Mouse (Mus musculus): ENCODE results near the gene Fip1l1.
A peak's percentile ranks its signal among the peaks of the same experiment; 100 is the strongest.

The Fip1l1 gene

GRCm38 (mm10) chr5:74613491-74614151 is 78.4 kb downstream of the Fip1l1 start:
- DNase-seq (ENCODE audit: low spot score in 2 of 2), result no peak

GRCm38 (mm10) chr5:74617816-74618572 is 82.7 kb downstream of the Fip1l1 start:
- DNase-seq (ENCODE audit: low spot score in 2 of 2), result no peak

- DNase-seq (ENCODE audit: low spot score in 2 of 2), result no peak
Measured at GRCm38 (mm10) chr5:74618573-74619059, 83.4 kb downstream of the Fip1l1 start.

DNA sequence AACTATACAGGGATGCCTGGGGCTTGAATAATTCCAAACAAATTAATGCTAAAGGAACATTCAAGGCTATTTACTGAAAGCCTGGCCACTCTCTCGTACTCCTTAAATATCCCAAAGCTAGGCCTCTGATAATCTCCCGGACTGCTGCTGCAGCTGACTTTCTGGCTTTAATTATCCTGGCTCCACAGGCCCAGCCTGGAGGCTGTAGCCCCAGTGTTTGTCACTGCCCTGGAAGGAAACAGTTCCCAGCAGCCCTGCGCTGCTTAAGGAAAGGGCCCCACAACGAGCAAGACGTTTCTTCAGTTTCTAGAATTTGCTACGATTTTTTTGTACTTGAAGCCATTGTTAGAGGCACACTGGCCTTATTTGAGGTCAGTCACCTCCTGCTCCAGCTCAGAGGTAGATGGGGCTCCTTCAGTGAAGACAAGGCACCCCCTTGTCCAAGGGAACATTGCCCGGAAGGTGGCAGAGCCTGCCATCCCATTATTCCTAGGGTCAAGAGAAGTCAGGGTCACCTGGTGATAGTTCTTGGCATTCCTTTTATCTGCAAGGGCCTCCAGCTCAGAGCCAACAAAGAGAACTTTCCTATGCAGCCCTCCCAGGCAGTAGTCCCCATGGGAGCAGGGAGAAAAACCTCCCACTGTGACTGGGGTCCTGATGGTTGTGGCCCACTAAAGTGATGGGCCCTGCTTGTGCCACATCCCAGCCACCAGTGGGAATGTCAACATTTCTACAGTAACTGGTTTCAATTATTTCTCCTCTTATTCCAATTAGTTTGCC is 86.6 kb downstream of the Fip1l1 start:
- no peak for DNase-seq (ENCODE audit: low spot score in 2 of 2)

DNA sequence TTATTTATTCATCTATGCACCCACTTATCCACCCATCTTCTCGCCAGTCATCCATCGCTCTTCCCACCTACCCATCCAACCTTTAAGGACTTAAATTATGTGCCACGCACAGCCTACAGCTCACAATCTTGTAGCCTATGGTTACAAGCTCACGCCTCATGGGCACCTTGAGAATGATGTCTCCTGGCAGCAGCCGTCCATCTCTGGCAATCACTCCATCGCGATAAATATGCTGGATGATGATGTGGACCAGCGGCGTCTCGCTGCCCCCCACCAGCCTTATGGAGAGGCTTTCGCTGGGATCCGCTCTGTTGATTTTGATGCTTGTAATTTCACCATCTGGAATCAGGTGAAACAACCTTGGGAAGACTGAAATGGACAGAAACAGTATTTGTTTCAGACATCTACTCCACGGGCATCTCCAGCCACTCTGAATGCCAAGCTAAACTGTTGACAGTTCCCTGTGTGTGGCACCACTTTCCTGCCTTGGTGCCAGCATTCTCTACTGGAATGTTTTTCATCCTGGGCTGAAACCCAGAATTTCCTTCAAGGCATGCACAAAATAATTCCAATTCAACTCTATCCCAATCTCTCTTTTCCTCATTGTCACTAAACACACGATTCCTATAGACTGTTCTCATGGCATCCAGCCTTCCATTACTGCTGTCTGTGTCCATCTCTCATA is 88.2 kb downstream of the Fip1l1 start:
- no peak for DNase-seq (ENCODE audit: low spot score in 2 of 2)

DNA sequence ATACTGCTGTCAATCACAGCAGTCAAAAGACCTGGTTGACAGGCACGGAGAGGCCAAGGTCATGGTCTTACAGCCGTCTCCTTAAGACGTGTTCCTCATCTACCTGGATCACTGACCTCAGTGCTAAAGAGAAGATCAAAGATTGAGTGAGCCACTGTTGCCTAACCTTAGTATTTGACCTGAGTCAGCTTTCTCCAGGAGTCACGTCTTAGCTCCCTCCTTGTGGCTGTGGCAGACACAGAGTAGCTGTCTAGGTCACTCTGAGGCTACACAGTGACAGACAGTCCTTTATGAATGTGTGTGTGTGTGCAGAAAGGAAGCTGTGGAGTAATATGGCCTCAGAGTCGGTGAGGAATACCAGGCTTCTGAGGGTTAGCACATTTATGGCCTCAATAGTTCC is 89.1 kb downstream of the Fip1l1 start:
- no peak for DNase-seq (ENCODE audit: low spot score in 2 of 2)

- no peak for DNase-seq (ENCODE audit: low spot score in 2 of 2)
Measured at GRCm38 (mm10) chr5:74628001-74628400, 92.8 kb downstream of the Fip1l1 start.

GRCm38 (mm10) chr5:74632369-74633114 is 97.3 kb downstream of the Fip1l1 start:
- no peak for DNase-seq (ENCODE audit: low spot score in 2 of 2)

DNA sequence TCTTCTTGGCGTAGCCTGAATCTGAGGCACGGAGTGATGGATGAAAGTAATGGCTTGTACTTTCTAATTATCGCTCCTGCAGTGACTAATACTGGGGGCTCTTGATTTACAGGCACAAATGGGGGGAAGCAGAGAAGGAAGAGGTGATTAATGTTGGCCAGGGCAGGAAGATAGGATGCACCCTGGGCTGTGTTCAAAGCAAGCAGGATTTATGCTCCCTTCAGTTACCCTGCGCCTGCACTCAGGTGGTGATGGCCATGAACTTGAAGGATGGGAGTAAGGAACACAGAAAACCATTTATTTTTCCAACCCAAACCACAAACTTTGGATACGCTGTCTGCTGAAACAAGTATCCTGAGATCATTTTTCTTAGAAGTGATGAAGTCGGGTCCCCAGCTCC is 98.2 kb downstream of the Fip1l1 start:
- DNase-seq (ENCODE audit: low spot score in 2 of 2), result no peak

DNA sequence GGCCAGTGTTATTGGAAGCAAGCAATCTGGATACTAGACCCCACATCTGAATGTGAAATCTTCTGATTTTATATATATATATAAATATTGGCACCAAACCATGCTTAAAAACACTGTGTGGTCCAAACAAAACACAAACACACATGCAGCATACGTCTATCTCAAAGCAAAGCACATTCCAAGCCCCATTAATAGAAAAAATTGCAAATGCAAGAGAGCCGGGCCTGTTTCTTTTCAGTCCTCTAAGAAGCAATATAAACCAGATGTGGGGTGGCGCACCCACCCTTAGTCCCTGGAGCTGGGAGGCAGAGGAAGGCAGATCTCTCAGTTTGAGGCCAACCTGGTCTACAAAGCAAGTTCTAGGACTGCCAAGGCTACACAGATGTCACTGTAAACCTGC is 99.1 kb downstream of the Fip1l1 start:
- no peak for DNase-seq (ENCODE audit: low spot score in 2 of 2)

DNA sequence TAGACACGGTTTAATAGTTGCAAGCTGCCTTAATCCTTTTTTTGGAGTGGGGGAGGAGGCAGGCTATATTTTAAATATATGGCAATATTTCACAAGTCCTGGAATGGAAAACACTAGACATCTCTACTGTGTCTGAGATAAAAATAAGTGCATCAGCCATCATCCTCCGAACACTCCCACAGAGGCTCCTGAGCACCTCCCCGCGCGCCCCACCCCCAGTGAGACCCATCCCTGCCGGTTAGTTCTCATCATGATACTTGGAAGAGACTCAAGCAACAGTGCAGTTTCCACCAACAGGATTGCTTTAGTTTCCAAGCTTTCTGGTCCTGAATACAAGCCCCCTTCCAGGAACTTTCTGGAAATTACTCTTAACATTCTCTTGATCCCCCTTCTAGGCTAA is 104.3 kb downstream of the Fip1l1 start:
- DNase-seq (ENCODE audit: low spot score in 2 of 2), result no peak

DNA sequence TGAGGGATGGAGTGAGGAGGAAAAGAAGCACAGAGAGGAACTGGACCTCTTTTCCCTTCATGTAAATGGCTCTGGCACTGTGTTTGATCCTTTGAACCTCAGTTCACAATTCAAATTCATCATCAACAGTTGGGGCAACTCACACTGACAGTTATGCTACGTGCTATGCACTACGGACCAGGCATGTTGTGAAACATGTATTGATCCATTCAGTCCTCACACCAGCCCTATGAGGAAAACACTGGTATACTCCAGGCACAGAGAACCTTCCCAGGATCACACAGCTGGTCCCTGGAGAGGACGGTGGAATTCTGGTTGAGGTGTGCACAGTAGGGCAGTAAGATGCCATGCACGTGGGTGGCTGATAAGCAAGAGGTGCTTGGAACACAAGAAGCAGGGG is 105.3 kb downstream of the Fip1l1 start:
- no peak for DNase-seq (ENCODE audit: low spot score in 2 of 2)

DNA sequence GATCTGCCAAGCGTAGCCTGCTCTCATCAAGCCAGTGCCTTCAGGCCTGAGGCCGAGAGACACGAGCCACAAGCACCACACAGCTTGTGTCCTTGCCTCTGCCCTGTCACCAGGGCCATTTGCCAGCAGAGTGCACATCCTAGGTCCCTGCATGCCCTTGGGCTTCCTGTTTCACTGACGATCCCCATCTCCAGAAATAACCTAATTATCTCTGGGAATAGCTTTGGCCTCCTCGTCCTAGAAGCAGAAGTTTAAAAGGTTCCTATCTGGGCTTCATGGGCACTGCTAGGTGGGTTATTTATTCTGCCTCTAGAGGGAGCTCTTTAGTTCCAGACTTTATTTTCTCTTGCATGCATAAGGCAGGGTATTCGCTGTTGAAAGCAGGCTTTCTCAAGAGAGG is 105.8 kb downstream of the Fip1l1 start:
- peak in 1 of 2 experiments; percentile 26 for DNase-seq (ENCODE audit: low spot score in 2 of 2)

- DNase-seq (ENCODE audit: low spot score in 2 of 2), result no peak
Measured at GRCm38 (mm10) chr5:74642291-74642690, 107.0 kb downstream of the Fip1l1 start.

- no peak for DNase-seq (ENCODE audit: low spot score in 2 of 2)
Measured at GRCm38 (mm10) chr5:74647584-74647984, 112.3 kb downstream of the Fip1l1 start.

GRCm38 (mm10) chr5:74648216-74648615 is 113.0 kb downstream of the Fip1l1 start:
- no peak for DNase-seq (ENCODE audit: low spot score in 2 of 2)

All from left cerebral cortex, adult 9 months (tissue).